Mouse (Mus musculus) central nervous system, embryonic 14 days (tissue): ENCODE measurements around the gene Atp2b2. TPM values are rescaled to one million over a fixed set of nuclear protein-coding genes. Genes with fewer than 3 reads are reported as not detected.

Experiments used
- polyA plus RNA-seq: library from polyadenylated mRNA; depleted of rRNA; stranded (reverse); fragments of >200 nt; gene quantifications from 2 replicates; pipeline ENCODE4 v1.2.3, GENCODE M21; 2012; rRNA removed

Gene Atp2b2
- polyA plus RNA-seq, result 13.0 and 13.9 TPM in 2 replicates

DNA sequence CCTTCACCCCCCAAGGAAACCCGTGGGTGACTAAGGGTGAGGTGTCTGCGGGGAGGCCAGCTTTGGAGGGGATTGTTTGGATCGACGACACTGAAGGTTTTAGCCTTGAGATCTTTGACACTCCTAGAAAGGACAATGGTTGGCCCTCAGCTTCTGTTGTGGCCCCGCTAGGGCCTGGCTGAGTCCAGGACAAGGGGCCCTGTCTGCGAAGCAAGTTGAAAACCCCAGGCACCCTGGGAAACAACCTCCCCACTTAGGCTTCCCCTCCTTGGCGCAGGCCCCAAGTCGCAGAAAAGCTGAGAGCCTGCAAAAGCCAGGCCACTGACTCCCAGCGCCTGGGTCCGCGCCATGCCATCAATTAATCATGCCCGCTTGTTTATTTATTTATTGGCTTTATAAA lies at the start of gene Atp2b2:
Atp2b2 (minus strand) TSS at position 282 of the 400 bp plus-strand sequence.

GRCm38 (mm10) chr6:113740236-113741217 lies 301.9 kb downstream of the Atp2b2 start, which contains the start of gene Sec13:
Gene Sec13, minus strand, starts transcription at chr6:113740743.

DNA sequence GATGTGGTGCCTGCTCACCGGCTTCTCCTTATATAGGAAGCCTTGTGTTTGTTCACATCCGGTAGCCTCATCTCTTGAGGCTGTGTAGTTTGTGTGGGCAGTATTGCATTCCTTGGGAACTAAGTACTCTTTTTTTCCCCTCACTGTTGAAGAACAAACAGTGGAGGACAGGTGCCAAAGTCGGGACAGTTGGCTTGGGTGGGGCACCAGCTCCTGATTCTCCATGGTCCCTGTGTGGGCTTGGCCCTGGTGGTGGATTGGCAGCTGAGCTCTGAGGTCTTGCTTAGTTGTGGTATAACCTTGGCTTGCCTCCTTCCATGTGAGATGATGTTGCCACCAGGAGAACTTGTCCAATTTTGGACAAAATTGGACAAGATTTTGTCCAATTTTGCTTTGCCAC lies 322.5 kb downstream of the Atp2b2 start, which contains the start of gene Ghrl:
Ghrl (minus strand) TSS at position 3 of the 400 bp plus-strand sequence.

DNA sequence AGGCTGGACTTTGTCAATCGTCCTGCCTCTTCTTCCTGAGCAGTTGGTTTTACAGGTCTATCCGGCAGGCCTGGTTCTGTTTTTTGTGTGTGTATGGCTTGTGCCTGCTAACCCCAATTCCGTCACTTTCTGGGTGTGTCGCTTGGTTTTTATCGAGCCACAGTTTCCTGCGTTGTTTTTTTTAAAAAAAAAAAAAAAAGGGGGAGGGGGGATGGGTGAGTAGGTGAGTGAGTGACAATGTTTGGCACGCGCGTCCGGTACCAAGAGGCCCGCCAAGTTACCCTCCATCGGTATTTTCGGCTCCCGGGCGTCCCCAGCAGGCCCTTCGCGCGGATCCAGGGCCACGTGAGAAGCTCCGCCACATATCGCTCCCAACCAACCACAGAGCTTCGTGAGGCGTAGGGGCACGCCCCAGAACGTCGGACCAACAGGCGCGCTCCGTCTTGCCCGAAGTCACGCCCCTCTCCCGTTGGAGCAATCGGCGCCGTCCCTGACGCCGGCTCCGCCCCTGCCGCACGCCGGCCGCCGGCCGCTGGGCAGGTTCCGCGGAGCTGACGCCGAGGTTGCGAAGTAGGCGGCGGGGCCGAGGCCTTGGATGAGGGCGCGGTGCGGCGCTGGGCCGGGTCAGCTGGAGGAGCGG lies 345.7 kb downstream of the Atp2b2 start, which contains the start of gene Tatdn2:
Tatdn2 (plus strand) TSS at position 469 of the 640 bp plus-strand sequence.

Other genes with a start within 250 kb of the Atp2b2 start
- gene Slc6a11, start 88.6 kb upstream of the Atp2b2 start, polyA plus RNA-seq, result 24.5 and 25.1 TPM in 2 replicates
- 146 and 175 TPM in 2 replicates for gene Slc6a1, start 240.0 kb upstream of the Atp2b2 start, polyA plus RNA-seq